Mouse (Mus musculus) kidney, adult 18-20 months (tissue): ENCODE measurements at regions not wholly inside any gene's neighbourhood (a gene's known extent, or its start where the extent isn't known, plus 50 kb on each side); places are given as distances from the start of the nearest gene placed in this dataset.

Experiments
- DNase-seq: peaks from one replicate; pipeline ENCODE4 v3.0.0; 2021

DNA sequence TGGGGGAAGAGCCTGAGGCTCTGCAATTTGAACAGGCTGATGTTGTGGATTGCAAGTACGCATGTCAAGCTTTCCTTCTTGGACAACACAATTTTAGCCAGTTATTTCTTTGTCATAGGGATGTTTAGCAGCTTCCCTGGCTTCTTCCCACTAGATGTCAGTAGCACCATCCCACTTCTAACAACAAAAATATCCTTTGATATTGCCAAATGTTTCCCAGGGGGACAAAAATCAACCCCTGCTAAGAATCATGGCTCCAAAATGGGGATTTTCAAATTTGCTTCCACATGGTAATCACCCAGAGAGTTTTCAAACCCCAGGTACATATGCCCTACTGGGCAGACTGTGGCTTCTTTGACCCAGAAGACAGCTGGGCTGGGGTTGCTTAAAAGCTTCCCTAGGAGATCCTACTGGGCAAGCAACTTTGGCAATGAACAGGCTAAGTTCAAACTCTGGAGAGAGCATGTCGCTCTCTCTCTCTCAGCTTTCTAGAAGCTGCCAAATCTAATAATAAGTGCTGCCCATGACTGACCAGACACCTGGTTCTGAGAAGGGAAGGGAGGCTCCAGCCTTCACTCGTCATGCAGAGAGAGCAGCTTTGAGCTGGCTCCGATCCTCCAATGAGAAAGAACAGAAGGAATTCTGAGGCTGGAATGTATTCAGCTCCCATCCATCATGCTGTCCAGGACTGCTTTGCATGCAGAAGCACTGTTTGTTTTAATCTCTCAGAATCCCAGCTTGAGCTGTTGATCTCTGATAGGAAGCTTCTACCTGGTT, 157.2 kb upstream of the Ghitm start:
- DNase-seq: no peak

DNA sequence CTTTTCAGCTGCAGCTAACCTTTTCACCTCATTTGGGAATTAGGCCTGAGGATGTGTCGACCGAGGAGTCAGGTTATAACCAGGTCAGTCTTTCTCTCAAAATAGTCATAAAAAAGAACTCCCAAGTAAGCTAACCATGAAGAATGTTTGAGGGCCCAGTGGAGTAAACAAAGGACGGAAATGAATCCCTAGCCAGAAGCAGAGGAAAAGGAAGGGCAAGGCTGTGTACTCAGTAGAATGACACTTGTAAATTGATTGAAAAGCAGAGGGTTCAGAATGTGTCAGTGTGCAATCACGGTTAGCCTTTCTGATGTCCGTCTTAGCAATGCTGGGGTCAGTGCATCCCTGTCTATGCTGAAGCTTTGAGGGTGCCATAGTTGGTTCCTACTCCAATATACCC, 149.3 kb upstream of the Ghitm start:
- DNase-seq: no peak

GRCm38 (mm10) chr14:37279356-37279755, 144.3 kb upstream of the Ghitm start:
- DNase-seq: no peak

GRCm38 (mm10) chr14:37276728-37277695, 141.9 kb upstream of the Ghitm start:
- DNase-seq: no peak

DNA sequence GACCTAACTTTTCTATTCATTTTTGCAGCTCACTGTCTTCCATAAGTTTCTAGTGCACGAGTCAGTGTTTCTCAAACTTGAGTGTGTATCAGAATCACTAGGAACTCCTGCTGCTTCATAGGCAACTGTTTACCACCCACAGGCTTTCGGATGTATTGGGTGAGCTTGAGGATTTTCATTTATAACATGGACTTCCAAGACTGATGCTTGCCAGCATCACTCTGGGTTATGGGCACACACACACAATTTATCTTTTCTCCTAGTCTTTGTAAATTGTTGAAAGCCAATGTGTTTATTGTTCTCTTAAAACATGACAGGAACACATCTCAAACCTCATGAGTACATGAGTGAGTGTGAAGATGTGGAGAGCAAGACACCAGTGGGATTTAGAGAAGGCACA, 137.0 kb upstream of the Ghitm start:
- no peak for DNase-seq

DNA sequence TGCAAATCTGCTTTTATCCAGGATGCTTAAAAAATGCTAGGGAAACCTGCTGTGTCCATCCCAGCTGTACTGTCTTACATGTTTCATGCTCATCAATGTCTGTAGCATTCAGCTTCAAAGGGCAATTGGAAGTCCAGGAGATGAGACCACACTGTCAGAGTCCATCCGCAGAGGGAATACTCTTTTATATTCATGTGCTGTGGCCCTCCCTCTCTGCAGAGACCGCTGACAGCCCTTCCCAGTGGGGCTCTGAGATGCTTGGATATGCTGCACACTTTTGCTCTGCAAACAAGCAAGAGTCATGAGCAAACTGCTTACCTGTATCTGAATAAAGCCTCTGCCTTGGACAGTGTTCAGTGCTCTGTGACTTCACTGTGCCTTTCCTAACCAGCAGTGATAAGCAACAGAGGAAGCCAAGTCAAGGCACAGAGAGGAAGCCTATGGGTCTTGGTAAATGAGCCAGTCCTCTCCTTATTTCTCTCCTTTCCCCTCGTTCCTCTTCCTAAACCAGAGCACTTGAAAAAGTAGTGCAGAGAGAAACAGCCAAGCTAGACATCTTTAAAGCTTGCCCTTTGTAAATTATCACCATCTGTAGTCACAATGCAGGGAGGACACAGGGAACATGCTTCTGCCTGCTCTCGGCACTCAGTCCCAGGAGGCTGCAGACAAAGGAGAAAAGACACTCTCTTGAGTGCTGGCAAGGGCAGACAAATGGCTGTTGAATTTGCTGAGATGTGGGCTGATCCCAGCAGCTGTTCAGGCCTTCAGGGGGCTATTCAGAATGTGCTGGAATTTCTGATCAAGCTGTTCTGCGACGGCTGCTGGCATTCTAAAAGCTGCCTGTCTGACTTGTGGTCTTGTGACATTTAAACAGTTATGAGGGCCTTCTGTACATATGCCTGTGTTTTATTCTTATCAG, 136.2 kb upstream of the Ghitm start:
- DNase-seq: no peak

GRCm38 (mm10) chr14:37269920-37270319, 134.8 kb upstream of the Ghitm start:
- no peak for DNase-seq

- DNase-seq: peak; percentile 44
Measured at GRCm38 (mm10) chr14:37238632-37239032, 103.6 kb upstream of the Ghitm start.

DNA sequence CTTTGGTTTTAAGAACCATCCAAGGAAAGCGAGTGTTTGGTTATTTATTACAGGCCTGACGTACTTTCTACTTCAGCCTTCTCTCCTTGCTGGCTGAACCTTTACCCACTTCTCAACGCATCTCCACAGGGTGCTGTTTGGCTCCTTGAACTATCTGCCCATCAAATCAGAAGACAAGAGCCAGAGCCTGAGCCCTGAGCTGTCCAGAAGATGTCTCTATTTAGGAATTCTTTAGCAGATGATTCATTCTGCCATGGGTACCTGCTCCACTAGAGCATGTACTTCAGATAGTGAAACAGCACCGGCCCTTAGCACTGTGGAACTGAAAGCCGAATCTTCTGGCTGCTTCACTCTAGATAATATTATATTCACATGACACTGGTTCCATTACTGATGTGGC, 102.1 kb upstream of the Ghitm start:
- no peak for DNase-seq

DNA sequence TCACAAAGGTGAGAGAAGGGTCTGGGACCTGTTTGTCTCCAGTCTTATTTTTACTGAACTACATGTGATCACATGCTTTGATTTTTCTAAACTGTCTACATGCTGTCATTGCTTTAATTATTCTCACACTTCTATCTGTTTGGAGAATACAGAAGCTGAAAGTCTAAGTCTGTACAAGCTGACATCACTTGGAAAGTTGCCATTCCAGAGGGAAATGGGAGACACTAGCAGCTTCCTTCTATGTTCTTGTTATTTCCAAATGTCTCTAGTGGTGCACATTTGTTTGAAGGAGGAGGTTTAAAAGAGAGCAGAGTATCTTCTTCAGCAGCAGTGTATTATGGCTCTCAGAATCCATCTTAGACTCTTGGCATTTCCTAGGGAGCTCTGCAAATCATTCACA, 73.2 kb upstream of the Ghitm start:
- DNase-seq: no peak

- no peak for DNase-seq
Measured at GRCm38 (mm10) chr14:37189795-37190194, 54.7 kb upstream of the Ghitm start.
